In the genomic region with DNA sequence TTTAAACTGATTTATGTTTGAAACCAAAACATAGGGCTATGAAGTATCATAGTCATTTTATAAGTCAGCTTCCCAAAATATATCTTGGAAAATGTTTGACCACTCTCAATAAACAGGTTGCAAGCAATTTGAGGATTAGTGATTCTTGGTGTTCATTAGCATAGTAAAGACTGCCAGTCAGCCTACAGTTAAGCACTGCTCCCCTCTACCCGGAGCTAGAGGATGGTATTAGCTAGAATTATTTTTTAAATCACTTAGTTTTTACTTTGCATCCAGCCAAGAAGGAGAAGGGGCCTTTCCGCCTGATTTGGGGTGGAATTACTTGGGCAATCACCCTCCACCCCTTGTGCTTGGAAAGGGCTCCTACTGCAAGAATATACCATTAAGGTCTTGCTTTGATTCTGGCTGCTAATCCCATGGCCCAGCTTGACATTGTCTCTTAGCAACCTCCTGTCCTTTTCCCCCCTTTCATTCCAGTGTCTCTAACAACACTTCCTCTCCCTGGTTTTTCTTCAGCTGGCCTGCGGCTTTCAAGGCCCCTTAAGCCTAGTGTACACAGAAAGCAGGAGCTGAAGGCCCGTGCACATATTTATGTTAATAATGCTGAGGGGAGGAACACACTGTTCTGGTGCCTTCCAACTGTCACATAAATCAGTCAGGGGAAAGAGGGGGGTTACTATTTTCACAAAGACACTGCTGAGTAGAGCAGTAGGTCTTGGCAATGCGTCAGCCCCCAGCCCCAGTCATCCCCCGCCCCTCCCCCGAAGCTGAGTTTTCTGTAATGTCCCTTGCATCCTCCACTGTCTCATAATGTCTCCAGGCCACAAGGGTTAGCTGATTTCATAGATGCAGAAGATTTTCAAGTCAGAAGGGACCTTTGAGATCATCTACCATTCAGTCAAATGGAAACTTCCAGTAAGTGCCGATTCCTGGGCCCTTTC, we compare ENCODE assay signal across 8 mouse cellular contexts.
A peak's percentile ranks its signal among the peaks of the same experiment; 100 is the strongest.
DNase-seq lines count a peak whose midpoint lies in the region; ATAC-seq lines count a peak whose summit lies in the region.

No protein-coding gene starts in this region.

- H3K4me3 ChIP-seq in embryonic facial prominence, embryonic 11.5 days (ENCODE audit: low read depth, low read length) = no peak overlapping the region
- no peak overlapping the region for H3K4me3 ChIP-seq in kidney, embryonic 14.5 days (ENCODE audit: low read length)
- no peak overlapping the region for H3K4me3 ChIP-seq in midbrain, embryonic 14.5 days (replicated peaks; ENCODE audit: low read depth, low read length)

- 0 out of 2 replicates have a peak, but pooled peaks have one; percentile 29 for ATAC-seq in embryonic facial prominence, embryonic 11.5 days (replicated peaks; ENCODE audit: insufficient number of reproducible peaks, low FRiP score, low TSS enrichment, low read depth)
- ATAC-seq in kidney, embryonic 14.5 days (ENCODE audit: low FRiP score, low TSS enrichment) = peak; percentile 69
- peak; percentile 80 for ATAC-seq in midbrain, embryonic 14.5 days (ENCODE audit: low FRiP score, low TSS enrichment)

- DNase-seq in adrenal gland, postnatal 36 days = peak; percentile 16 to 64
- peak; percentile 28 for DNase-seq in embryonic facial prominence, embryonic 11.5 days (ENCODE audit: low spot score)
- peak; percentile 75 for DNase-seq in midbrain, embryonic 14.5 days
- DNase-seq in layer of hippocampus, postnatal 25 days (ENCODE audit: extremely low spot score in 1 of 2, low spot score in 1 of 2) = no peak
- DNase-seq in thymus, postnatal 25 days = no peak
- DNase-seq in urinary bladder, adult 2 months (ENCODE audit: low spot score) = no peak
- no peak for DNase-seq in B cell, adult 2 months

- H3K9me3 ChIP-seq in embryonic facial prominence, embryonic 11.5 days (replicated peaks; ENCODE audit: control insufficient read depth, low read length) = no peaks in the 10 kb centered on the region
- no peaks in the 10 kb centered on the region for H3K9me3 ChIP-seq in kidney, embryonic 14.5 days (ENCODE audit: control insufficient read depth, low read length)
- H3K9me3 ChIP-seq in midbrain, embryonic 14.5 days (ENCODE audit: control insufficient read depth, low read length) = no peaks in the 10 kb centered on the region

- H3K27me3 ChIP-seq in embryonic facial prominence, embryonic 11.5 days (ENCODE audit: control insufficient read depth, insufficient read depth, low read length) = no peaks in the 10 kb centered on the region
- H3K27me3 ChIP-seq in kidney, embryonic 14.5 days (ENCODE audit: control insufficient read depth, insufficient read depth, low read length) = no peaks in the 10 kb centered on the region
- H3K27me3 ChIP-seq in midbrain, embryonic 14.5 days (ENCODE audit: control insufficient read depth, insufficient read depth, low read length) = 0 out of 2 replicates have a peak, but pooled peaks cover 5% of the 10 kb centered on the region

- H3K27ac ChIP-seq in embryonic facial prominence, embryonic 11.5 days (replicated peaks; ENCODE audit: low read depth, low read length) = no peak overlapping the region
- peak overlapping the region; percentile 74; the same call in 1 of the 2 replicates for H3K27ac ChIP-seq in kidney, embryonic 14.5 days (ENCODE audit: low read depth, low read length)
- peak overlapping the region; percentile 32 for H3K27ac ChIP-seq in midbrain, embryonic 14.5 days (replicated peaks; ENCODE audit: low read depth, low read length)

- no peaks in the 10 kb centered on the region; the same call in 1 of the 2 replicates for H3K4me1 ChIP-seq in embryonic facial prominence, embryonic 11.5 days (ENCODE audit: control insufficient read depth, insufficient read depth, low read length)
- H3K4me1 ChIP-seq in kidney, embryonic 14.5 days (ENCODE audit: control insufficient read depth, insufficient read depth, low read length) = peaks cover 11% of the 10 kb centered on the region; the same call in 1 of the 2 replicates
- peaks cover 6% of the 10 kb centered on the region for H3K4me1 ChIP-seq in midbrain, embryonic 14.5 days (ENCODE audit: control insufficient read depth, insufficient read depth, low read length)

- 39% methylated on average over 8 of the region's 8 CpGs for WGBS in embryonic facial prominence, embryonic 11.5 days
- 39% methylated on average over 8 of the region's 8 CpGs for WGBS in kidney, embryonic 14.5 days
- WGBS in midbrain, embryonic 14.5 days = 15% methylated on average over 8 of the region's 8 CpGs

- H3K9ac ChIP-seq in embryonic facial prominence, embryonic 11.5 days (replicated peaks; ENCODE audit: low read length) = no peak overlapping the region
- no peak overlapping the region for H3K9ac ChIP-seq in kidney, embryonic 14.5 days (ENCODE audit: low read depth, low read length)
- H3K9ac ChIP-seq in midbrain, embryonic 14.5 days (replicated peaks; ENCODE audit: low read length) = no peak overlapping the region

- H3K36me3 ChIP-seq in embryonic facial prominence, embryonic 11.5 days (replicated peaks; ENCODE audit: control insufficient read depth, insufficient read depth, low read depth, low read length) = no peaks in the 10 kb centered on the region
- H3K36me3 ChIP-seq in kidney, embryonic 14.5 days (ENCODE audit: control insufficient read depth, insufficient read depth, low read length) = no peaks in the 10 kb centered on the region
- H3K36me3 ChIP-seq in midbrain, embryonic 14.5 days (ENCODE audit: control insufficient read depth, insufficient read depth, low read length) = no peaks in the 10 kb centered on the region

- H3K4me2 ChIP-seq in embryonic facial prominence, embryonic 11.5 days (ENCODE audit: low read depth, low read length) = no peak overlapping the region
- H3K4me2 ChIP-seq in kidney, embryonic 14.5 days (replicated peaks; ENCODE audit: low read depth, low read length) = no peak overlapping the region
- no peak overlapping the region for H3K4me2 ChIP-seq in midbrain, embryonic 14.5 days (ENCODE audit: low read length)

Comparison
In these comparisons a context has a peak if more than half of its experiments do, and no peak if none do; other contexts are left out.
1. DNase-seq: peak in adrenal gland, postnatal 36 days (2 of 2), embryonic facial prominence, embryonic 11.5 days (single experiment) and midbrain, embryonic 14.5 days (single experiment); none in layer of hippocampus, postnatal 25 days (0 of 2), thymus, postnatal 25 days (single experiment), urinary bladder, adult 2 months (single experiment) and B cell, adult 2 months (0 of 2).
2. ATAC-seq: peak in every context shown above with its lines; median percentile 80 in midbrain, embryonic 14.5 days; 69 in kidney, embryonic 14.5 days; 29 in embryonic facial prominence, embryonic 11.5 days.